Mouse (Mus musculus) lung, postnatal 0 days (tissue): Measurements from ENCODE around the gene Olfr986.

ENCODE experiments used
- CTCF ChIP-seq: IDR thresholded peaks from 2 replicates; pipeline ENCODE4 v1.5.1; 2016; ENCODE audit warnings: antibody characterized with exemption, mild to moderate bottlenecking
- EP300 ChIP-seq: IDR thresholded peaks from 2 replicates; pipeline ENCODE4 v1.6.1; 2016; ENCODE audit warnings: antibody characterized with exemption, mild to moderate bottlenecking, control low read depth

DNA sequence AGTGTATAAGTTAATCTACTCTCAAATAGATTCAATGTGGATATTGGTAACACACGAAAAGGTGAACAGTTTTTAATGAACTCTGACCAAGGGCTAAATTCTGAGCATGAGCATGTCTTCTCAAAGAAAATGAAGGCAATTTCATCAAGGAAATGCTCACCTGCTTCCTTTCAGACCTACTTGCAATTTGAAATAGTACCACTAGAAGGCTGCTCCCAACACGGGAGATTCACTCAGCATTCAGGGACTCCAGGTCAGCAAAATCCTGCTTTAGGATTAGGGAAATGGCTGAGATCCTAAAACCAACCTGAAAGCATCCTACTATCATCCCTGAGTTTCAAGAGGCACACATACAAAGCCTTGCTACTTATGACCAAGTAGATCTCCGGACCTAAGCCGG lies 43.6 kb downstream of the Olfr986 start:
- TF ChIP-seq CTCF (peak; percentile 18; the same call in 1 of the 2 replicates), EP300 (no peak)
